Mouse (Mus musculus) neural tube, embryonic 12.5 days (tissue): ENCODE measurements at regions not wholly inside any gene's neighbourhood (a gene's known extent, or its start where the extent isn't known, plus 50 kb on each side); places are given as distances from the start of the nearest gene placed in this dataset.
"Not testable (repeated sequence)": the region's sequence is repeated elsewhere in the genome, so short reads cannot be mapped to it uniquely, and the experiment has no call there.

Experiments
- ATAC-seq: fragments of 200-750 bp; cut with Nextera tagmentation; 2 replicates; pipeline ENCODE4 v1.8.0; 2017; ENCODE audit warnings: low read depth, mild to moderate bottlenecking, moderate TSS enrichment, moderate library complexity; ENCODE audit not compliant: low FRiP score
- H3K27ac ChIP-seq: fragments of 300-500 bp; sonication (generic); 2 replicates; pipeline ENCODE4 v1.5.1; 2016
- H3K27me3 ChIP-seq: fragments of 300-500 bp; sonication (generic); replicated peaks from 2 replicates; pipeline ENCODE4 v1.6.1; 2016; ENCODE audit warnings: mild to moderate bottlenecking
- H3K36me3 ChIP-seq: fragments of 300-500 bp; sonication (generic); 2 replicates; pipeline ENCODE4 v1.6.1; 2016; ENCODE audit warnings: mild to moderate bottlenecking
- H3K4me1 ChIP-seq: fragments of 300-500 bp; sonication (generic); 2 replicates; pipeline ENCODE4 v1.6.1; 2016
- H3K4me2 ChIP-seq: fragments of 300-500 bp; sonication (generic); replicated peaks from 2 replicates; pipeline ENCODE4 v1.6.1; 2016; ENCODE audit warnings: mild to moderate bottlenecking
- H3K4me3 ChIP-seq: fragments of 300-500 bp; sonication (generic); 2 replicates; pipeline ENCODE4 v1.5.1; 2016
- H3K9ac ChIP-seq: fragments of 300-500 bp; sonication (generic); 2 replicates; pipeline ENCODE4 v1.6.1; 2016; ENCODE audit warnings: mild to moderate bottlenecking
- H3K9me3 ChIP-seq: fragments of 300-500 bp; sonication (generic); 2 replicates; pipeline ENCODE4 v1.6.1; 2016; ENCODE audit warnings: mild to moderate bottlenecking
- whole genome bisulfite sequencing: fragments of 180-500 bp; shearing (Covaris S2); methylation state at CpG from one replicate; pipeline ENCODE4 v1.1.7; 2016; 5-methylcytosine and 5-hydroxymethylcytosine counted together

DNA sequence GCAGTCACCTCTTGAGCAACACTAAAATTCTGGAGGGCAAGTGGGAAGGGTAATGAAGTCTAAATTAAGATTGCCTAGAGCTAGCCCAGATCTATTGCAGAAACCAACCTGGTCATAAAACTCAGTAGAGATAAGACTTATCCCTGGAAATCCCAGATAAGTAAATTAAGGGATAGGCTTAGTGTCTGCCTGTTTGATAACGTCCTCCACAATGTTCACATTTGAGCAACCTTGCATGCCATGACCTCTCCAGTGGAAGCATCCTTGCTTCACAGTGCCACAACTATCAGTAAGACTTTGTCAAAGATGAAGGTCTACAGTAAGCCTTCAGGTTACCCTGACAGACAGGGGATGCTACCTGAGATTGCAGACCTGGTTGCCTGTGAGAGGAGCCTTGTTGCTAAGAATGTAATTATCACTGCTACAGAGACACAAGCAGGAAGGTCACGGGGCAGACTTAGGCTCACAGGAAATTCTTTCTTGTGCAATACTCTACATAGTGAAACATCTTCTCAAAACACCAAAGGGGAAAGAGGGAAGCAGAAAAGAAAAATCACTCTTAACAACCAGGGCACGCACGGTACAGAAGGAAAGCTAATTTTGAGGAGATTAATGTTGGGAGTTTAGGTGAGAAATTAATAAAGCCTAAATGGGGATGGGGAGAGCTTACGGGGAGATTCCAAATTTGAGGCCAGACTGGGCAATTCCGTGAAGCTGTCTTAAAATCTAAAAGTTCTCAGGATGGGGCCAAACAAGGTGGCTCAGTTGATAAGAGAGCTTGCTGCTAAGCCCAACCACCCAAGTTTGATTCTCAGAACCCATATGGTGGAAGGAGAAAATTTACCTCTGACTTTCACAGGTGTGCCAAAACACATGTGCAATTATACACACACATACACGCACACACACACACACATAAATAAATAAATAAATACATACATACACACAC lies 56.9 kb upstream of the Prdm9 start:
- no peaks in the 10 kb centered on the region for H3K27me3 ChIP-seq
- H3K9ac ChIP-seq: no peak overlapping the region
- H3K27ac ChIP-seq: no peak overlapping the region
- no peak for ATAC-seq
- no peaks in the 10 kb centered on the region for H3K4me1 ChIP-seq
- no peak overlapping the region for H3K4me2 ChIP-seq
- H3K4me3 ChIP-seq: no peak overlapping the region
- 83% methylated on average over 7 of the region's 7 CpGs for WGBS
- no peaks in the 10 kb centered on the region for H3K36me3 ChIP-seq
- H3K9me3 ChIP-seq: no peaks in the 10 kb centered on the region

DNA sequence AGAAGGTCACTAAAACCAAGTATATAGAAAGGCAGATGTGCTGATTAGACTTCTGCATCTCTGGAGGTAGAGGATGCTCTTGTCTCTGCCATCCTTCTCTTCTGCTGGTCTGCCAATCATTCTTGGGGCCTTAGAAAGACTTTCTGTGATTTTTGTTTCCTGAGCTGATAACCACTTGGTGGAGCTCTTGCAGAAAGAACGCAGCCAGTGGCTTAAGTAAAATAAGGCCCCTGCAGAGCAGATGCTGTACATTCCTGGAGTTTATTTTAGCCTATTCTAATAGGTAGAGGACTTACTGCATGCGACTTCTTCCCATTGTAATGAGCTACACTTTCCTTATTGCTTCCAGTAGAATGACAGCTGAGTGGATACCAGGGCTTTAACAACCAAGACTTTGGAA lies 58.8 kb upstream of the Prdm9 start:
- Histone ChIP-seq H3K4me3 (no peak overlapping the region), H3K4me1 (no peaks in the 10 kb centered on the region), H3K27ac (no peak overlapping the region), H3K36me3 (no peaks in the 10 kb centered on the region), H3K4me2 (no peak overlapping the region), H3K9me3 (no peaks in the 10 kb centered on the region), H3K27me3 (no peaks in the 10 kb centered on the region), H3K9ac (no peak overlapping the region)
- ATAC-seq: no peak
- 3% methylated on average over 2 of the region's 2 CpGs for WGBS

DNA sequence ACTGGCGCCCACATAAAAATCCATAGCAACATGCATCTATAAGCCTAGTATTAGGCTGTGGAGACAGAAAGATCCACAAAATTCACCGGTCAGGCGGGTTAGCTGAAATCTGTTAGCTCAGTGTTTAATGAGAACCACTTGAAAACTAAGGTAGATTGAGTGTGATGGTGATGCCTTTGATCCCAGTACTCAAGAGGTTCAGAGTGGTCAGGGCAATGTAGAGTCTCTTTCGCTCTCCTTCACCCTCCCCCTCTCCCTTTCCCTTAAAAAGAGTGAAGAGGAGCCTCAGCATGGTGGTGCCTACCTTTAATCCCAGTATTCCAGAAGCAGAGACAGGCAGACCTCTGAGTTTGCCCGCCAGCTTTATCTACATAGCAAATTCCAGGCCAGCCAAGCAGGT lies 66.6 kb upstream of the Prdm9 start:
- H3K4me2 ChIP-seq: no peak overlapping the region
- ATAC-seq: no peak
- H3K9me3 ChIP-seq: peaks cover 5% of the 10 kb centered on the region; the same call in 1 of the 2 replicates
- H3K4me3 ChIP-seq: no peak overlapping the region
- 86% methylated on average over 5 of the region's 5 CpGs for WGBS
- no peaks in the 10 kb centered on the region for H3K4me1 ChIP-seq
- H3K27me3 ChIP-seq: no peaks in the 10 kb centered on the region
- H3K9ac ChIP-seq: no peak overlapping the region
- H3K27ac ChIP-seq: no peak overlapping the region
- no peaks in the 10 kb centered on the region for H3K36me3 ChIP-seq

DNA sequence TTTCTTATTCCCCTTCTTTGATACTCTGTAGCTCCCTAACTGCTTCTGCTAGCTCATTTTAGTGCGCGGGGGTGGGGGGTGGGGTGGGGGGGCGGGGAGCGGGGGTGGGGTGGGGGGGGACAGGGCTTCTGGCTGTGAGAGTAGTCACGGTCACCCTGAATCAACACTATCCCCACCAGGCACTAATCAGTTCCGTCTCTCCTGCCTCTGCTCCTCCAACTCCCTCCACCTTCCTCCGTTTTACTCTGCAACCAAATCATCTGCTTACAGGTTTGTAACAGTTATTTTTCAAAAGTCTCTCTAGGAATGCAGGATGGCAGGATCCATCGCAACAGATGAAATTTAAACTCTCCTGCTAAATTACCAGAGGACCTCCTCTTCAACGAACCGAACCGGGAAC lies 67.5 kb upstream of the Prdm9 start:
- Histone ChIP-seq H3K4me1 (no peaks in the 10 kb centered on the region), H3K9ac (no peak overlapping the region), H3K36me3 (no peaks in the 10 kb centered on the region), H3K27me3 (no peaks in the 10 kb centered on the region), H3K27ac (no peak overlapping the region), H3K4me3 (no peak overlapping the region), H3K4me2 (peak overlapping the region; percentile 30), H3K9me3 (peaks cover 5% of the 10 kb centered on the region; the same call in 1 of the 2 replicates)
- 26% methylated on average over 11 of the region's 11 CpGs for WGBS
- no peak for ATAC-seq

DNA sequence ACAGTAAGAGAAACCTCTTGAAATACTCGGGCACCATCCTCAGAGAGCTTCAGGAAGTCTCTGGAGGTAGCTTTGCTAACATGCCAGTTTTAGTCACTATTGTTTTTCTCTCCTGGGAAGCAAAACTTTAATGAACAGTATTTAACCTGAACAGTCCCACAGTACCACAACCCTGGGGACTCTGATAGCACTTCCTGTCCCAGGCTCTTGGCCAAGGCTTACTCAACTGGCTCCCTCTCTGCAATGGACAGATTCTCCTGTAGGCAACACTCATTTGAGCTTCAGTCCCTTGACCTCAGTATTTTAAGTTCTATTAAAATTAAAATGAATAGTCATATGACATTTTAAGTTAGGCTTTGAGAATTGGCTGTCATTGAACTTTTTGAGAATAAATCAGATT lies 67.9 kb upstream of the Prdm9 start:
- Histone ChIP-seq H3K27me3 (no peaks in the 10 kb centered on the region), H3K9me3 (peaks cover 5% of the 10 kb centered on the region; the same call in 1 of the 2 replicates), H3K27ac (no peak overlapping the region), H3K9ac (no peak overlapping the region), H3K4me1 (no peaks in the 10 kb centered on the region), H3K4me3 (no peak overlapping the region), H3K4me2 (no peak overlapping the region), H3K36me3 (no peaks in the 10 kb centered on the region)
- ATAC-seq: no peak
- whole genome bisulfite sequencing: 45% methylated on average over 1 of the region's 1 CpGs

DNA sequence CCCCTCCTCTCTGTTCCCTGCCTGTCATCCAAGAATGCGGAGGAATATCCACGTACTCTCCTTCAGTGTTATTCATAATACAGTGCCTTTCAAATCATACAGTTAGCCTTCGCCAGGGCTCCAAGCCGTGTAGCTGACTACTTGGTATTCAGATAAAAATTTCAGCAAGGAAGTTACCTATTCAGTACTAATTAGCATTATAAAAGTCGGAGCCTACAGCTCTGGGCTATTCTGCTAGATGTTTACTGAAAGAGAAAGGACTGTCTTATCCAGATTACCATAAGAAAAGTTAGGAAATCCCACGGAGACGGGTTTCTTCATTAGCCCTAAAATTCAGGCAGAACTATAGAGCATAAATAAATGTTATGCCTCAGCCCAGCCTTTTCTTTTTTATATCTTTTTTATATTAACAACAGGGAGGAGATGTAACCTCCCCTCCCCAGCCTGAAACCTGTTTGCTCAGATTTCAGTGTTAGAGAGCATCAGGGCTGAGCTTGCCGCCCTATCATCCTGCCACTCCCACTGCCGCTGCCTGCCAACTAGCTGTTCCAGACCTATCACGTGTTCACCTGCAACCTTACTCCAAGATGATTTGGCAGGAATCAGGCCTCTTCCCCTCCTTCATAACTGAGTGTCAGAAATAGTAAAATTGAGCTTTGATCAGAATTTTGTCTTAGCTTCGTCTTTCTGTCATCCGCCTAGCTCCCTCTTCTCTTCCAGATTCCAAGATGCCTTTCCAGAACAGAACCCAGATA lies 65.5 kb upstream of the Chd1 start:
- not testable (repeated sequence) for H3K4me3 ChIP-seq, H3K4me2 ChIP-seq, H3K27me3 ChIP-seq, H3K27ac ChIP-seq, H3K9me3 ChIP-seq, H3K9ac ChIP-seq, H3K4me1 ChIP-seq, H3K36me3 ChIP-seq, ATAC-seq
- 73% methylated on average over 12 of the region's 12 CpGs for WGBS

DNA sequence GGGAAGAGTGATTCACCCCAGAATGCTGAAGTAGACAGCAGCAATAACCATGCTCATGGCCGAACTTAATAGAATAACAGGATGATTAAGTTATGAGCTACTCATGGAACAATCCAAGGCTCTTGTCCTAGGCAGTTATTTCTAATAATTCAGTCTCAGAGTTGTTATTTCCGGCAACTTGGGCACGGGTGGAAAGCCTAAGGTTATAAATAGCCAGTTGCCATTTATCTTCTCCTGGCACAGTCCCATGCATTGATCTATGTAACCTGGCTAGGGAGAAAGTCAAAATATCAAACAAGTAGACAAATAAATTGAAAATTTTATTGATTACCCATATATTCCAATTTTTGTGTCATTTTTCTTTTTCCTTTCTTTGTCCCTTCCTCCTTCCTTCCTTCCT lies 64.0 kb upstream of the Chd1 start:
- Histone ChIP-seq H3K4me2 (no peak overlapping the region), H3K9me3 (no peaks in the 10 kb centered on the region), H3K9ac (no peak overlapping the region), H3K4me3 (no peak overlapping the region), H3K27ac (no peak overlapping the region), H3K27me3 (no peaks in the 10 kb centered on the region), H3K4me1 (no peaks in the 10 kb centered on the region), H3K36me3 (no peaks in the 10 kb centered on the region)
- 82% methylated on average over 3 of the region's 3 CpGs for WGBS
- no peak for ATAC-seq

DNA sequence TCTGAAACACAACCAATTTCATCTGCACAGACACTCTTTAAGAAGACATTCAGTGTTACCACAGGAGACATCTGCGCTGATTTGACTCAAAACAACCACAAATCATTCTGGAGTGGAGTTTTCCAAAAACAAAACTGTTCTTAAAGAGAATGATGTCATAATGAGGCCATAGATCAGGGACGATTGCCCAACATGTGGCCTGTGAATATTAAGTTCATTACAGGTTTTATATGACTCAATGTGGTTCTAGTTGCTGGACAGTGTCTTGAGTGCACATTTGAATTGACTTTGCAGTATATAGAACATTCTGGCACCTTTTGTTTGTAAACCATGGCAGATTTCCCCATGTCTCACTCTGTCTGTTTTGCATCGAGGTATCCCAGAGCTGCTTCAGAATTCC lies 63.0 kb upstream of the Chd1 start:
- Histone ChIP-seq H3K36me3 (no peaks in the 10 kb centered on the region), H3K4me2 (no peak overlapping the region), H3K4me1 (no peaks in the 10 kb centered on the region), H3K27me3 (no peaks in the 10 kb centered on the region), H3K27ac (no peak overlapping the region), H3K4me3 (no peak overlapping the region), H3K9ac (no peak overlapping the region), H3K9me3 (no peaks in the 10 kb centered on the region)
- 86% methylated on average over 3 of the region's 3 CpGs for WGBS
- no peak for ATAC-seq

DNA sequence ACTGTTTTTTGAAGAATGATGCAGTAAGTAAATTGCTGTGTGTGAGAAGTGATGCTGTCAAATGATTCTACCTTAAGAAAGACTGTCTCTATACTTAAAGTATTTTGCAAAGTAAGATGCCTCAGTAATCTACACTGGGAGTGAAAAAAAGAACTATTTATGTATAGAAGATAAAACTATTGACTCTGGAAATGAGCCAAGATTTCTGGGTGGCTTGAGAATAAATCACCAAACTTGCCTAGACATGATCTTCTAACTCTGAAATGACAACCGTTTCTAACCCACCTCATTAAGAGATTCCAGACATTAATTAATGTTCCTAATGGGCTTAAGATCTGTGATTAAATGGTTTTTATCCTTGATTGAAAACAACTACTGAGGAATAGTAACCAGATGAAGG lies 58.0 kb upstream of the Chd1 start:
- no peak overlapping the region for H3K4me2 ChIP-seq
- H3K27ac ChIP-seq: no peak overlapping the region
- ATAC-seq: no peak
- H3K4me3 ChIP-seq: no peak overlapping the region
- 61% methylated on average over 1 of the region's 1 CpGs for WGBS
- H3K9ac ChIP-seq: no peak overlapping the region
- no peaks in the 10 kb centered on the region for H3K27me3 ChIP-seq
- no peaks in the 10 kb centered on the region for H3K36me3 ChIP-seq
- H3K9me3 ChIP-seq: no peaks in the 10 kb centered on the region
- no peaks in the 10 kb centered on the region for H3K4me1 ChIP-seq

DNA sequence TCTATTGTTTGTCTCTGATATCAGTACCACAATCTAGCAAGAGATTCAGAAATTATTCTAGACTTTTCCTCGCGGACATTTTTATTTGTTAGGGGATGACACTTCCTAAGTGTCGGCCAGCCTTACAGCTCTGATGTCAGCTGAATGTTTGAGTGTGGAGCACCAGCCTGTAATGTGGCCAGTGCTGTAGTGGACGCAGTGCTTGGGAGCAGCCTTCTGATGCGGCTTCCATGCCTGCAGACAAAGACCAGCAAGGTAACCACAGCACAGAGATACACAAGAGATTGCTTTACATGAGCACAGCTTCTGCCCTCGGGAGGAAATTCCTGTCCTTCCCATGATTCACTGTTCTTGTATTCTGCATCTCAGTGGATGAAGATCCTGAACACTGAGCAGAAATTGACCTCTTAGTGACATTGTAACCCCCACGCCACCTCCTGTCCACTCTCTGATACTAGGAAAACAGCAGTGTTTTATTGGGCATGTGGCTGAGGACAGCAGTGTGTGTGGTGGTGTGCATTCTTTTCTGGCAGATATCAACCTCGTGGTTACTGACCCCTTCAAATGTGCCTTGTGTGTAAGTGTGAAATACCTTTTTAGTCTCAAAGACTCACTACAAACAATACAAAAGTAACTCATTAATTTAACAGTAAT lies 54.6 kb upstream of the Chd1 start:
- no peaks in the 10 kb centered on the region for H3K9me3 ChIP-seq
- H3K27me3 ChIP-seq: no peaks in the 10 kb centered on the region
- WGBS: 70% methylated on average over 8 of the region's 8 CpGs
- no peak overlapping the region for H3K27ac ChIP-seq
- ATAC-seq: no peak
- H3K36me3 ChIP-seq: no peaks in the 10 kb centered on the region
- H3K9ac ChIP-seq: no peak overlapping the region
- H3K4me1 ChIP-seq: no peaks in the 10 kb centered on the region
- no peak overlapping the region for H3K4me3 ChIP-seq
- no peak overlapping the region for H3K4me2 ChIP-seq

DNA sequence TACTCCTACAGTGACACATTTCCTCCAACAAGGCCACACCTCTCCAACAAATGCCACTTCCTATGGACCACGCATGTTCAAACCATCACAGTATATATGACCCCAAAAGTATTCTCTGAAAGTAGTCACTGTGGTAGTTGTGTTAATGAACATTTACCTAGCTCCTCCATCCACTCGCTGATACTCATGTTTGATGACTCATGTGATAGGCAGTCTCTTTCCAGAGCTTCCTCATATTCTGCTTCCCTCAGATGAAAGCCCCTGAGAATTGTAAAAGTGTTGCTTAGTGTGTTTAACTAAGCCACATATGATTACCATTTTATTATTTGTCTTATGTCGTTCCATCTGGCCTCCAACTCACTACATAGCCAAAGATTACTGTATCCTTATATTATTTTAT lies 52.9 kb upstream of the Chd1 start:
- H3K27ac ChIP-seq: no peak overlapping the region
- H3K36me3 ChIP-seq: no peaks in the 10 kb centered on the region
- no peak for ATAC-seq
- 92% methylated on average over 3 of the region's 3 CpGs for WGBS
- H3K4me3 ChIP-seq: no peak overlapping the region
- no peaks in the 10 kb centered on the region for H3K4me1 ChIP-seq
- no peaks in the 10 kb centered on the region for H3K9me3 ChIP-seq
- H3K9ac ChIP-seq: no peak overlapping the region
- H3K27me3 ChIP-seq: no peaks in the 10 kb centered on the region
- no peak overlapping the region for H3K4me2 ChIP-seq
